Mouse (Mus musculus) lung, adult 2 months (tissue): ENCODE measurements around the gene Pbld2. TPM values are rescaled to one million over a fixed set of nuclear protein-coding genes. Genes with fewer than 3 reads are reported as not detected.
"Not testable (repeated sequence)": the region's sequence is repeated elsewhere in the genome, so short reads cannot be mapped to it uniquely, and the experiment has no call there.

Experiments
- DNase-seq: peaks from one replicate; pipeline ENCODE4 v3.0.0; 2022
- H3K4me1 ChIP-seq: fragments of 200-500 bp; 2 replicates; pipeline ENCODE4 v1.6.1; 2011; ENCODE audit warnings: low read length; ENCODE audit not compliant: control insufficient read depth, insufficient read depth
- H3K4me3 ChIP-seq: fragments of 200-500 bp; replicated peaks from 2 replicates; pipeline ENCODE3; 2011; ENCODE audit warnings: low read depth, mild to moderate bottlenecking, control low read depth, low read length; ENCODE audit errors: extremely low read depth
- CTCF ChIP-seq: fragments of 200-500 bp; IDR thresholded peaks from 2 replicates; pipeline ENCODE4 v1.5.1; 2011; ENCODE audit warnings: mild to moderate bottlenecking, low read length, control low read depth; ENCODE audit not compliant: insufficient read depth
- POLR2A ChIP-seq: fragments of 200-500 bp; IDR thresholded peaks from 2 replicates; pipeline ENCODE4 v1.6.1; 2011; ENCODE audit warnings: low read depth, mild to moderate bottlenecking, control low read depth, low read length, borderline replicate concordance; ENCODE audit errors: extremely low read depth
- WGBS: fragments of 180-500 bp; shearing (Covaris S2); methylation state at CpG from one replicate; pipeline ENCODE4 v1.1.7; 2018; 5-methylcytosine and 5-hydroxymethylcytosine counted together
- polyA plus RNA-seq: library from polyadenylated mRNA; depleted of rRNA; stranded (reverse); fragments of >200 nt; gene quantifications from 2 replicates; pipeline ENCODE4 v1.2.3, GENCODE M21; 2012

The Pbld2 gene
- polyA plus RNA-seq, 1 experiment: 2.2 TPM

- DNase-seq: no peak
- WGBS: 70% methylated on average over 5 of the region's 5 CpGs
- Histone ChIP-seq H3K4me1 (no peaks in the 10 kb centered on the region), H3K4me3 (no peak overlapping the region)
- no peak for TF ChIP-seq CTCF
- no peak for TF ChIP-seq POLR2A
These were observed 15.9 kb downstream of the Pbld2 start for GRCm38 (mm10) chr10:63039867-63040628.

GRCm38 (mm10) chr10:63043154-63043553, 19.0 kb downstream of the Pbld2 start:
- TF ChIP-seq CTCF (no peak), POLR2A (no peak)
- no peak for DNase-seq
- no peaks in the 10 kb centered on the region for H3K4me1 ChIP-seq
- WGBS: 50% methylated on average over 3 of the region's 3 CpGs
- no peak overlapping the region for H3K4me3 ChIP-seq

GRCm38 (mm10) chr10:63047751-63048150, 23.6 kb downstream of the Pbld2 start:
- WGBS: 82% methylated on average over 8 of the region's 8 CpGs
- H3K4me3 ChIP-seq: no peak overlapping the region
- no peak for DNase-seq
- no peak for TF ChIP-seq CTCF
- H3K4me1 ChIP-seq: no peaks in the 10 kb centered on the region; the same call in 1 of the 2 replicates

GRCm38 (mm10) chr10:63049106-63049505, 25.0 kb downstream of the Pbld2 start:
- DNase-seq: no peak
- TF ChIP-seq CTCF: no peak
- 54% methylated on average over 2 of the region's 2 CpGs for WGBS
- Histone ChIP-seq H3K4me1 (no peaks in the 10 kb centered on the region; the same call in 1 of the 2 replicates), H3K4me3 (no peak overlapping the region)

GRCm38 (mm10) chr10:63051267-63051666, 27.2 kb downstream of the Pbld2 start:
- DNase-seq: no peak
- no peak for TF ChIP-seq POLR2A
- TF ChIP-seq CTCF: no peak
- H3K4me3 ChIP-seq: no peak overlapping the region
- 59% methylated on average over 7 of the region's 7 CpGs for WGBS
- H3K4me1 ChIP-seq: no peaks in the 10 kb centered on the region; the same call in 1 of the 2 replicates

- H3K4me1 ChIP-seq: no peaks in the 10 kb centered on the region; the same call in 1 of the 2 replicates
- TF ChIP-seq CTCF: no peak
- TF ChIP-seq POLR2A: no peak
- no peak for DNase-seq
- H3K4me3 ChIP-seq: no peak overlapping the region
- 78% methylated on average over 6 of the region's 6 CpGs for WGBS
These were observed 27.9 kb downstream of the Pbld2 start for GRCm38 (mm10) chr10:63052011-63052410.

- no peak overlapping the region for H3K4me3 ChIP-seq
- H3K4me1 ChIP-seq: no peaks in the 10 kb centered on the region; the same call in 1 of the 2 replicates
- no peak for DNase-seq
- 51% methylated on average over 6 of the region's 6 CpGs for WGBS
- TF ChIP-seq CTCF (no peak), POLR2A (no peak)
These were observed 28.9 kb downstream of the Pbld2 start for GRCm38 (mm10) chr10:63053007-63053406.

- not testable (repeated sequence) for DNase-seq
These were observed 30.0 kb downstream of the Pbld2 start for GRCm38 (mm10) chr10:63054071-63054470.

GRCm38 (mm10) chr10:63054586-63054985, 30.5 kb downstream of the Pbld2 start:
- no peak for DNase-seq
- H3K4me3 ChIP-seq: no peak overlapping the region
- no peaks in the 10 kb centered on the region; the same call in 1 of the 2 replicates for H3K4me1 ChIP-seq
- no peak for TF ChIP-seq CTCF
- 69% methylated on average over 2 of the region's 2 CpGs for WGBS

More at GRCm38 (mm10) chr10:63054071-63054470, 30.0 kb downstream of the Pbld2 start:
- H3K4me3 ChIP-seq, H3K4me1 ChIP-seq: not testable (repeated sequence)
- WGBS: 80% methylated on average over 6 of the region's 6 CpGs

GRCm38 (mm10) chr10:63056966-63057750, 33.0 kb downstream of the Pbld2 start:
- H3K4me3 ChIP-seq: no peak overlapping the region
- TF ChIP-seq POLR2A (no peak), CTCF (no peak)
- 0 out of 2 replicates have a peak, but pooled peaks cover 2% of the 10 kb centered on the region for H3K4me1 ChIP-seq
- 45% methylated on average over 24 of the region's 24 CpGs for whole genome bisulfite sequencing
- DNase-seq: no peak

GRCm38 (mm10) chr10:63059862-63060261, 35.7 kb downstream of the Pbld2 start, which contains the start of gene Pbld1:
Gene Pbld1, plus strand, starts transcription at chr10:63060162.
- no peak for TF ChIP-seq CTCF
- TF ChIP-seq POLR2A: no peak
- H3K4me3 ChIP-seq: no peak within 1 kb of the TSS
- 91% methylated on average over 2 of the region's 2 CpGs for WGBS
- 0 out of 2 replicates have a peak, but pooled peaks cover 2% of the 10 kb centered on the region for H3K4me1 ChIP-seq
- no peak for DNase-seq
